Mouse (Mus musculus): Measurements from ENCODE around the gene Adarb1. TPM values are rescaled to one million over a fixed set of nuclear protein-coding genes. Genes with fewer than 3 reads are reported as not detected.
A peak's percentile ranks its signal among the peaks of the same experiment; 100 is the strongest.

Gene Adarb1
- polyA plus RNA-seq, 2 experiments: 0.92 to 1.2 TPM

- Histone ChIP-seq H3K4me1 (replicated peaks; ENCODE audit: control insufficient read depth in 2 of 2, insufficient read depth in 2 of 2, low read length in 1 of 2) (peaks cover 10 to 13% of the 10 kb centered on the region in 2 experiments), H3K27ac (no peak overlapping the region), H3K36me3 (replicated peaks; ENCODE audit: control insufficient read depth, insufficient read depth, low read depth) (no peaks in the 10 kb centered on the region), H3K4me2 (ENCODE audit: low read depth) (no peak overlapping the region), H3K9me3 (ENCODE audit: control insufficient read depth, low read length) (no peaks in the 10 kb centered on the region), H3K4me3 (ENCODE audit: insufficient read depth in 1 of 2, low read depth in 2 of 2, low read length in 2 of 2) (no peak overlapping the region), H3K9ac (replicated peaks) (no peak overlapping the region), H3K27me3 (ENCODE audit: control insufficient read depth, insufficient read depth, low read length) (no peaks in the 10 kb centered on the region)
- no peak for ATAC-seq (ENCODE audit: insufficient read depth)
- TF ChIP-seq EP300 (IDR thresholded peaks at IDR 0.05; ENCODE audit: low read depth) (no peak), CTCF (IDR thresholded peaks at IDR 0.05; ENCODE audit: low read depth) (no peak)
- DNase-seq (ENCODE audit: low read depth in 3 of 3, low spot score in 3 of 3): no peak
- WGBS (ENCODE audit: insufficient replicate concordance): 80% methylated on average over 3 of the region's 3 CpGs
Measured at GRCm38 (mm10) chr10:77255231-77255630, 162.8 kb downstream of the Adarb1 start.

GRCm38 (mm10) chr10:77252790-77253189 is 165.3 kb downstream of the Adarb1 start:
- Histone ChIP-seq H3K4me3 (ENCODE audit: insufficient read depth in 1 of 2, low read depth in 2 of 2, low read length in 2 of 2) (no peak overlapping the region), H3K9ac (replicated peaks) (no peak overlapping the region), H3K27ac (no peak overlapping the region), H3K4me1 (replicated peaks; ENCODE audit: control insufficient read depth in 2 of 2, insufficient read depth in 2 of 2, low read length in 1 of 2) (peaks cover 5 to 13% of the 10 kb centered on the region in 2 experiments; a peak in 3 of 4 replicates), H3K9me3 (ENCODE audit: control insufficient read depth, low read length) (no peaks in the 10 kb centered on the region), H3K36me3 (replicated peaks; ENCODE audit: control insufficient read depth, insufficient read depth, low read depth) (no peaks in the 10 kb centered on the region), H3K27me3 (ENCODE audit: control insufficient read depth, insufficient read depth, low read length) (no peaks in the 10 kb centered on the region), H3K4me2 (ENCODE audit: low read depth) (no peak overlapping the region)
- DNase-seq (ENCODE audit: low read depth in 3 of 3, low spot score in 3 of 3): peak; percentile 51 to 63 (median 52)
- ATAC-seq (ENCODE audit: insufficient read depth): peak; percentile 55
- TF ChIP-seq CTCF (IDR thresholded peaks at IDR 0.05; ENCODE audit: low read depth): peak; percentile 97
- TF ChIP-seq EP300 (IDR thresholded peaks at IDR 0.05; ENCODE audit: low read depth): no peak
- WGBS (ENCODE audit: insufficient replicate concordance): 3% methylated on average over 4 of the region's 4 CpGs

GRCm38 (mm10) chr10:77251784-77252539 is 166.1 kb downstream of the Adarb1 start:
- Histone ChIP-seq H3K4me1 (replicated peaks; ENCODE audit: control insufficient read depth in 2 of 2, insufficient read depth in 2 of 2, low read length in 1 of 2) (peaks cover 5 to 13% of the 10 kb centered on the region in 2 experiments; a peak in 3 of 4 replicates), H3K36me3 (replicated peaks; ENCODE audit: control insufficient read depth, insufficient read depth, low read depth) (no peaks in the 10 kb centered on the region), H3K4me3 (ENCODE audit: insufficient read depth in 1 of 2, low read depth in 2 of 2, low read length in 2 of 2) (no peak overlapping the region), H3K9ac (replicated peaks) (no peak overlapping the region), H3K9me3 (ENCODE audit: control insufficient read depth, low read length) (no peaks in the 10 kb centered on the region), H3K27me3 (ENCODE audit: control insufficient read depth, insufficient read depth, low read length) (no peaks in the 10 kb centered on the region), H3K27ac (no peak overlapping the region), H3K4me2 (ENCODE audit: low read depth) (no peak overlapping the region)
- no peak for DNase-seq (ENCODE audit: low read depth in 3 of 3, low spot score in 3 of 3)
- 0 out of 2 replicates have a peak, but pooled peaks have one; percentile 13 for ATAC-seq (ENCODE audit: insufficient read depth)
- TF ChIP-seq EP300 (IDR thresholded peaks at IDR 0.05; ENCODE audit: low read depth): no peak
- TF ChIP-seq CTCF (IDR thresholded peaks at IDR 0.05; ENCODE audit: low read depth): no peak
- WGBS (ENCODE audit: insufficient replicate concordance): 60% methylated on average over 18 of the region's 18 CpGs

GRCm38 (mm10) chr10:77251223-77251783 is 166.8 kb downstream of the Adarb1 start:
- Histone ChIP-seq H3K9ac (replicated peaks) (no peak overlapping the region), H3K4me3 (ENCODE audit: insufficient read depth in 1 of 2, low read depth in 2 of 2, low read length in 2 of 2) (no peak overlapping the region), H3K36me3 (replicated peaks; ENCODE audit: control insufficient read depth, insufficient read depth, low read depth) (no peaks in the 10 kb centered on the region), H3K27me3 (ENCODE audit: control insufficient read depth, insufficient read depth, low read length) (no peaks in the 10 kb centered on the region), H3K4me2 (ENCODE audit: low read depth) (peak overlapping the region; percentile 1; the same call in 1 of the 2 replicates), H3K4me1 (replicated peaks; ENCODE audit: control insufficient read depth in 2 of 2, insufficient read depth in 2 of 2, low read length in 1 of 2) (peaks cover 5 to 13% of the 10 kb centered on the region in 2 experiments; a peak in 3 of 4 replicates), H3K27ac (no peak overlapping the region), H3K9me3 (ENCODE audit: control insufficient read depth, low read length) (no peaks in the 10 kb centered on the region)
- TF ChIP-seq EP300 (IDR thresholded peaks at IDR 0.05; ENCODE audit: low read depth): no peak
- TF ChIP-seq CTCF (IDR thresholded peaks at IDR 0.05; ENCODE audit: low read depth): no peak
- no peak for ATAC-seq (ENCODE audit: insufficient read depth)
- DNase-seq (ENCODE audit: low read depth in 3 of 3, low spot score in 3 of 3): no peak
- WGBS (ENCODE audit: insufficient replicate concordance): 63% methylated on average over 18 of the region's 18 CpGs

- no peak for DNase-seq (ENCODE audit: low read depth in 3 of 3, low spot score in 3 of 3)
- Histone ChIP-seq H3K27ac (no peak overlapping the region), H3K4me3 (ENCODE audit: insufficient read depth in 1 of 2, low read depth in 2 of 2, low read length in 2 of 2) (no peak overlapping the region), H3K9ac (replicated peaks) (no peak overlapping the region), H3K4me1 (replicated peaks; ENCODE audit: control insufficient read depth in 2 of 2, insufficient read depth in 2 of 2, low read length in 1 of 2) (peaks cover 5 to 13% of the 10 kb centered on the region in 2 experiments; a peak in 3 of 4 replicates), H3K36me3 (replicated peaks; ENCODE audit: control insufficient read depth, insufficient read depth, low read depth) (no peaks in the 10 kb centered on the region), H3K4me2 (ENCODE audit: low read depth) (no peak overlapping the region), H3K9me3 (ENCODE audit: control insufficient read depth, low read length) (no peaks in the 10 kb centered on the region), H3K27me3 (ENCODE audit: control insufficient read depth, insufficient read depth, low read length) (no peaks in the 10 kb centered on the region)
- WGBS (ENCODE audit: insufficient replicate concordance): 76% methylated on average over 7 of the region's 7 CpGs
- TF ChIP-seq CTCF (IDR thresholded peaks at IDR 0.05; ENCODE audit: low read depth): no peak
- no peak for TF ChIP-seq EP300 (IDR thresholded peaks at IDR 0.05; ENCODE audit: low read depth)
- no peak for ATAC-seq (ENCODE audit: insufficient read depth)
Measured at GRCm38 (mm10) chr10:77247707-77248106, 170.4 kb downstream of the Adarb1 start.

Data from liver, embryonic 14.5 days (tissue).